Mouse (Mus musculus): ENCODE results near the gene Tspan4.

DNA sequence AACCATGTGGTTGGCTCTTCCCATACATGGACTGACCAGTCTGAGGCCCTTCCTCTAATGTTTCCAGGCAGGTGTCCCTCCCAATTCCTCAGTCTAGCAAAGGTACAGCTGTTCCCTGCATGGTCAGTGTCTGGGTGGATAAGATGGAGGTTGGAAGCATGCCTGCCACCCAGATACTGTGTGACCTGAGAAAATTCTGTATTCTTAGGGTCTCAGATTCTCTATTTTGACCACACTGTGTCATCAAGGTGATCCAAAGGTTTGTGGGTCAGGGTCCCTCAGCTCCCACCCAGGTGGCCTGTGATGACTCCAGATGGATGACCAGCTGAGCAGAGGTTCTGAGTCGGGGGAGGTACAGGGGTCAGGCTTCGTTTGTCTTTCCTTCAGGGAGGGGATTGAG, 10.1 kb downstream of the Tspan4 start:
- TF ChIP-seq CTCF (IDR thresholded peaks at IDR 0.05; ENCODE audit: control insufficient read depth, insufficient read depth, low read length), result no peak
- TF ChIP-seq POLR2A (IDR thresholded peaks at IDR 0.05; ENCODE audit: borderline replicate concordance, control insufficient read depth, low read depth, low read length), result no peak
